ENCODE assay signal across 8 mouse cellular contexts in genomic region chr9:107643544-107644214, GRCm38 (mm10). TPM values are rescaled to one million over a fixed set of nuclear protein-coding genes. Genes with fewer than 3 reads are reported as not detected.
A peak's percentile ranks its signal among the peaks of the same experiment; 100 is the strongest.
DNase-seq lines count a peak whose midpoint lies in the region; ATAC-seq and TF ChIP-seq lines count a peak whose summit lies in the region.

No protein-coding gene starts in this region.

- peak overlapping the region; percentile 79; the same call in 1 of the 2 replicates for H3K27ac ChIP-seq in cerebellum, adult 2 months (ENCODE audit: insufficient read depth, low read length)
- H3K27ac ChIP-seq in lung, embryonic 16.5 days (ENCODE audit: low read length) = no peak overlapping the region
- 0 out of 2 replicates have a peak overlapping the region, but pooled peaks have one; percentile 51 for H3K27ac ChIP-seq in limb, embryonic 15.5 days
- no peak overlapping the region for H3K27ac ChIP-seq in neural tube, embryonic 15.5 days (replicated peaks)
- H3K27ac ChIP-seq in thymus, adult 2 months (ENCODE audit: control insufficient read depth, insufficient read depth, low read length) = no peak overlapping the region

- TF ChIP-seq POLR2A in cerebellum, adult 2 months (IDR thresholded peaks at IDR 0.05; ENCODE audit: borderline replicate concordance, insufficient read depth, low read length) = no peak
- no peak for TF ChIP-seq POLR2A in thymus, adult 2 months (IDR thresholded peaks at IDR 0.05; ENCODE audit: control insufficient read depth, extremely low read depth, insufficient read depth, low read length, poor library complexity)

- no peaks in the 10 kb centered on the region for H3K4me1 ChIP-seq in cerebellum, adult 2 months (ENCODE audit: control insufficient read depth, insufficient read depth, low read length)
- H3K4me1 ChIP-seq in lung, embryonic 16.5 days (replicated peaks; ENCODE audit: control insufficient read depth, insufficient read depth, low read length) = peaks cover 8% of the 10 kb centered on the region; the same call in 1 of the 2 replicates
- H3K4me1 ChIP-seq in limb, embryonic 15.5 days = peaks cover 11% of the 10 kb centered on the region; the same call in 1 of the 2 replicates
- peaks cover 15% of the 10 kb centered on the region for H3K4me1 ChIP-seq in neural tube, embryonic 15.5 days
- H3K4me1 ChIP-seq in thymus, adult 2 months (replicated peaks; ENCODE audit: control insufficient read depth, insufficient read depth, low read length) = peaks cover 16% of the 10 kb centered on the region

- H3K9ac ChIP-seq in lung, embryonic 16.5 days (ENCODE audit: low read length) = no peak overlapping the region
- no peak overlapping the region for H3K9ac ChIP-seq in limb, embryonic 15.5 days
- H3K9ac ChIP-seq in neural tube, embryonic 15.5 days (replicated peaks) = no peak overlapping the region

- H3K36me3 ChIP-seq in lung, embryonic 16.5 days (ENCODE audit: control insufficient read depth, insufficient read depth, low read length) = no peaks in the 10 kb centered on the region
- H3K36me3 ChIP-seq in limb, embryonic 15.5 days = no peaks in the 10 kb centered on the region
- no peaks in the 10 kb centered on the region for H3K36me3 ChIP-seq in neural tube, embryonic 15.5 days
- H3K36me3 ChIP-seq in thymus, adult 2 months (ENCODE audit: control insufficient read depth, insufficient read depth, low read length) = no peaks in the 10 kb centered on the region

- H3K4me3 ChIP-seq in cerebellum, adult 2 months (replicated peaks; ENCODE audit: insufficient read depth, low read depth, low read length) = no peak overlapping the region
- H3K4me3 ChIP-seq in lung, embryonic 16.5 days (ENCODE audit: low read length) = no peak overlapping the region
- H3K4me3 ChIP-seq in limb, embryonic 15.5 days = no peak overlapping the region
- H3K4me3 ChIP-seq in neural tube, embryonic 15.5 days (replicated peaks) = no peak overlapping the region
- no peak overlapping the region for H3K4me3 ChIP-seq in thymus, adult 2 months (ENCODE audit: control insufficient read depth, insufficient read depth, low read length)

- DNase-seq in cerebellum, adult 2 months = no peak
- no peak for DNase-seq in cerebellum, postnatal 4 days (ENCODE audit: low spot score in 2 of 2)
- DNase-seq in lung, postnatal 14 days = no peak
- DNase-seq in frontal cortex, postnatal 10 days (ENCODE audit: low spot score in 2 of 2) = no peak
- DNase-seq in thymus, adult 2 months = no peak

- TF ChIP-seq CTCF in cerebellum, adult 2 months (IDR thresholded peaks at IDR 0.05; ENCODE audit: borderline replicate concordance, insufficient read depth, low read depth, low read length) = no peak
- TF ChIP-seq CTCF in thymus, adult 2 months (IDR thresholded peaks at IDR 0.05; ENCODE audit: borderline replicate concordance, control insufficient read depth, extremely low read depth, insufficient read depth, low read length, poor library complexity) = no peak

- ATAC-seq in lung, embryonic 16.5 days (ENCODE audit: low read depth) = no peak
- ATAC-seq in limb, embryonic 15.5 days (ENCODE audit: insufficient number of reproducible peaks, low FRiP score, low TSS enrichment, low read depth) = no peak
- no peak for ATAC-seq in neural tube, embryonic 15.5 days (ENCODE audit: low FRiP score)

- 95% methylated on average over 13 of the region's 13 CpGs for WGBS in cerebellum, adult 2 months
- 88% methylated on average over 13 of the region's 13 CpGs for WGBS in lung, embryonic 16.5 days
- 92% methylated on average over 13 of the region's 13 CpGs for WGBS in limb, embryonic 15.5 days
- WGBS in neural tube, embryonic 15.5 days = 95% methylated on average over 13 of the region's 13 CpGs
- WGBS in thymus, adult 2 months = 94% methylated on average over 13 of the region's 13 CpGs

- H3K27me3 ChIP-seq in cerebellum, adult 2 months (ENCODE audit: control insufficient read depth, insufficient read depth, low read length) = no peaks in the 10 kb centered on the region
- H3K27me3 ChIP-seq in lung, embryonic 16.5 days (ENCODE audit: control insufficient read depth, insufficient read depth, low read depth, low read length) = no peaks in the 10 kb centered on the region
- no peaks in the 10 kb centered on the region for H3K27me3 ChIP-seq in limb, embryonic 15.5 days
- H3K27me3 ChIP-seq in neural tube, embryonic 15.5 days (replicated peaks) = no peaks in the 10 kb centered on the region
- H3K27me3 ChIP-seq in thymus, adult 2 months (ENCODE audit: control insufficient read depth, insufficient read depth, low read length) = no peaks in the 10 kb centered on the region

- peak overlapping the region; percentile 61; the same call in 1 of the 2 replicates for H3K4me2 ChIP-seq in lung, embryonic 16.5 days (ENCODE audit: low read depth, low read length)
- no peak overlapping the region for H3K4me2 ChIP-seq in limb, embryonic 15.5 days
- peak overlapping the region; percentile 67 for H3K4me2 ChIP-seq in neural tube, embryonic 15.5 days

- no peaks in the 10 kb centered on the region for H3K9me3 ChIP-seq in lung, embryonic 16.5 days (ENCODE audit: control insufficient read depth, low read length)
- H3K9me3 ChIP-seq in limb, embryonic 15.5 days = no peaks in the 10 kb centered on the region
- H3K9me3 ChIP-seq in neural tube, embryonic 15.5 days (replicated peaks) = no peaks in the 10 kb centered on the region

RNA-seq across cellular contexts. Expression of gene Gnai2, which starts 8.5 kb away (rescaled TPM):
- polyA plus RNA-seq in cerebellum, adult 2 months (2012; rRNA removed) = 273 and 301 TPM in 2 replicates
- polyA plus RNA-seq in lung, embryonic 16.5 days (2015; fragmentation: Nextera tagmentation; extraction: Ambion mirVana) = 457 and 458 TPM in 2 replicates
- 385 and 394 TPM in 2 replicates for polyA plus RNA-seq in limb, embryonic 15.5 days (2015; fragmentation: Nextera tagmentation; extraction: Ambion mirVana)
- 262 and 325 TPM in 2 replicates for polyA plus RNA-seq in neural tube, embryonic 15.5 days (2015; fragmentation: Nextera tagmentation; extraction: Ambion mirVana)
- polyA plus RNA-seq in thymus, adult 2 months (2012; rRNA removed) = 1,154 and 1,267 TPM in 2 replicates

RNA-seq across cellular contexts. Expression of gene Slc38a3, which starts 25.7 kb away (rescaled TPM):
- polyA plus RNA-seq in cerebellum, adult 2 months (2012; rRNA removed) = 145 and 152 TPM in 2 replicates
- polyA plus RNA-seq in lung, embryonic 16.5 days (2015; fragmentation: Nextera tagmentation; extraction: Ambion mirVana) = 4.5 and 5.4 TPM in 2 replicates
- 5.0 and 5.1 TPM in 2 replicates for polyA plus RNA-seq in limb, embryonic 15.5 days (2015; fragmentation: Nextera tagmentation; extraction: Ambion mirVana)
- polyA plus RNA-seq in neural tube, embryonic 15.5 days (2015; fragmentation: Nextera tagmentation; extraction: Ambion mirVana) = 35.1 and 35.4 TPM in 2 replicates
- 9.1 and 11.2 TPM in 2 replicates for polyA plus RNA-seq in thymus, adult 2 months (2012; rRNA removed)

RNA-seq across cellular contexts. Expression of gene Sema3b, which starts 34.6 kb away (rescaled TPM):
- polyA plus RNA-seq in cerebellum, adult 2 months (2012; rRNA removed) = 3.9 and 6.4 TPM in 2 replicates
- polyA plus RNA-seq in lung, embryonic 16.5 days (2015; fragmentation: Nextera tagmentation; extraction: Ambion mirVana) = 11.8 and 12.5 TPM in 2 replicates
- polyA plus RNA-seq in limb, embryonic 15.5 days (2015; fragmentation: Nextera tagmentation; extraction: Ambion mirVana) = 13.6 and 23.6 TPM in 2 replicates
- polyA plus RNA-seq in neural tube, embryonic 15.5 days (2015; fragmentation: Nextera tagmentation; extraction: Ambion mirVana) = 6.6 and 9.7 TPM in 2 replicates
- polyA plus RNA-seq in thymus, adult 2 months (2012; rRNA removed) = 4.3 and 4.9 TPM in 2 replicates

RNA-seq across cellular contexts. Expression of gene Gnat1, which starts 35.8 kb away (rescaled TPM):
- polyA plus RNA-seq in cerebellum, adult 2 months (2012; rRNA removed) = 0.15 and 0.36 TPM in 2 replicates
- 0.65 and 1.2 TPM in 2 replicates for polyA plus RNA-seq in lung, embryonic 16.5 days (2015; fragmentation: Nextera tagmentation; extraction: Ambion mirVana)
- 2.8 TPM in 2 replicates for polyA plus RNA-seq in limb, embryonic 15.5 days (2015; fragmentation: Nextera tagmentation; extraction: Ambion mirVana)
- polyA plus RNA-seq in neural tube, embryonic 15.5 days (2015; fragmentation: Nextera tagmentation; extraction: Ambion mirVana) = 2.5 and 2.9 TPM in 2 replicates
- polyA plus RNA-seq in thymus, adult 2 months (2012; rRNA removed) = 0.13 and 0.34 TPM in 2 replicates

RNA-seq across cellular contexts. Expression of gene Ifrd2, which starts 56.2 kb away (rescaled TPM):
- 20.2 and 23.4 TPM in 2 replicates for polyA plus RNA-seq in cerebellum, adult 2 months (2012; rRNA removed)
- 44.1 and 51.9 TPM in 2 replicates for polyA plus RNA-seq in lung, embryonic 16.5 days (2015; fragmentation: Nextera tagmentation; extraction: Ambion mirVana)
- polyA plus RNA-seq in limb, embryonic 15.5 days (2015; fragmentation: Nextera tagmentation; extraction: Ambion mirVana) = 45.9 and 58.8 TPM in 2 replicates
- 14.4 and 25.2 TPM in 2 replicates for polyA plus RNA-seq in neural tube, embryonic 15.5 days (2015; fragmentation: Nextera tagmentation; extraction: Ambion mirVana)
- 65.1 and 67.4 TPM in 2 replicates for polyA plus RNA-seq in thymus, adult 2 months (2012; rRNA removed)

Comparison
In these comparisons a context has a peak if more than half of its experiments do, and no peak if none do; other contexts are left out.
1. H3K27ac ChIP-seq: peak in cerebellum, adult 2 months (single experiment) and limb, embryonic 15.5 days (single experiment); none in lung, embryonic 16.5 days (single experiment), neural tube, embryonic 15.5 days (single experiment) and thymus, adult 2 months (single experiment).